Mouse (Mus musculus) thymus, postnatal 36 days (tissue): ENCODE data around the gene Prkd2.

ENCODE experiments used
- DNase-seq, 2 experiments: peaks; one replicate each; pipeline ENCODE4 v3.0.0; 2022; ENCODE audit warnings: mixed read lengths in 2 of 2

The Prkd2 gene

GRCm38 (mm10) chr7:16827274-16827673 is 15.4 kb upstream of the Prkd2 start:
- no peak for DNase-seq

- DNase-seq, result no peak
These were observed 12.3 kb upstream of the Prkd2 start for GRCm38 (mm10) chr7:16830449-16830848.

GRCm38 (mm10) chr7:16837916-16838803 is 4.5 kb upstream of the Prkd2 start:
- DNase-seq, result peak in 1 of 2 experiments; percentile 36

GRCm38 (mm10) chr7:16838804-16839426 is 3.8 kb upstream of the Prkd2 start:
- no peak for DNase-seq

GRCm38 (mm10) chr7:16839427-16840108 is 3.1 kb upstream of the Prkd2 start:
- DNase-seq, result no peak

- DNase-seq, result no peak
These were observed 2.6 kb upstream of the Prkd2 start for GRCm38 (mm10) chr7:16840109-16840491.

- DNase-seq, result peak; percentile 59 to 66
These were observed 1.6 kb upstream of the Prkd2 start for GRCm38 (mm10) chr7:16841078-16841477.

- DNase-seq, result peak; percentile 86 to 91
These were observed 841 bp upstream of the Prkd2 start for GRCm38 (mm10) chr7:16841561-16842560.

- peak; percentile 80 to 89 for DNase-seq
These were observed 904 bp downstream of the Prkd2 start for GRCm38 (mm10) chr7:16843441-16844171.

GRCm38 (mm10) chr7:16844696-16845071 is 2.0 kb downstream of the Prkd2 start:
- DNase-seq, result no peak

GRCm38 (mm10) chr7:16845072-16845819 is 2.5 kb downstream of the Prkd2 start:
- peak; percentile 83 to 90 for DNase-seq

- DNase-seq, result no peak
These were observed 3.1 kb downstream of the Prkd2 start for GRCm38 (mm10) chr7:16845820-16846167.

- no peak for DNase-seq
These were observed 4.1 kb downstream of the Prkd2 start for GRCm38 (mm10) chr7:16846775-16847174.

GRCm38 (mm10) chr7:16847507-16847906 is 4.8 kb downstream of the Prkd2 start:
- DNase-seq, result no peak

- peak; percentile 54 to 63 for DNase-seq
These were observed 5.9 kb downstream of the Prkd2 start for GRCm38 (mm10) chr7:16848579-16848978.

- no peak for DNase-seq
These were observed 8.9 kb downstream of the Prkd2 start for GRCm38 (mm10) chr7:16851636-16852035.

GRCm38 (mm10) chr7:16853302-16853831 is 10.7 kb downstream of the Prkd2 start:
- no peak for DNase-seq

GRCm38 (mm10) chr7:16858336-16858735 is 15.6 kb downstream of the Prkd2 start:
- DNase-seq, result peak; percentile 55 to 57

- DNase-seq, result peak in 1 of 2 experiments; percentile 55
These were observed 17.4 kb downstream of the Prkd2 start for GRCm38 (mm10) chr7:16859902-16860651.

GRCm38 (mm10) chr7:16867488-16867887 is 24.8 kb downstream of the Prkd2 start:
- DNase-seq, result no peak
